Mouse (Mus musculus) mesoderm, embryonic 11.5 days (tissue): ENCODE data around the gene Gps2.
A peak's percentile ranks its signal among the peaks of the same experiment; 100 is the strongest.

Source experiments
- DNase-seq: peaks from one replicate; pipeline ENCODE4 v3.0.0-alpha.2; 2012; ENCODE audit warnings: low read depth, low spot score

The Gps2 gene

GRCm38 (mm10) chr11:69886907-69887635 lies 26.6 kb upstream of the Gps2 start:
- DNase-seq: no peak

GRCm38 (mm10) chr11:69891482-69891881 lies 22.2 kb upstream of the Gps2 start:
- DNase-seq: no peak

DNA sequence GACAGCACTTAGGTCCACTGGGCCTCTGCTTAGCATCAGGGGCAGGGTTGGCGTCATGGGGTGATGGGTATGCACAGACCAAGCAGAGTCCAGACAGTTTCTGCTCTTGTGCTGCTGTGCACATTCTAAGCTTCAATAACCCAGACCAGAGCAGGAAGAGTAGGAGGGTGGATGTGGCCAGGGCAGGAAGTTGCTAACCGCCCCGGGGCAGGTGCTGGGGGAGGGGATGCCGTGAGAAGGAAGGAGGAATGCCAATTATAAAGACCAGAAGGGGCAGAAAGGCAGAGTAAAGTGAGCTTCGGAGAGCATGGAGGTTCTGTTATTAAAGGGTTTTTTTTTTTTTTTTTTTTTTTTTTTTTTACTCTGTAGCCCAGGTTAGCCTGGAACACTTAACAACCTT lies 19.0 kb upstream of the Gps2 start:
- no peak for DNase-seq

DNA sequence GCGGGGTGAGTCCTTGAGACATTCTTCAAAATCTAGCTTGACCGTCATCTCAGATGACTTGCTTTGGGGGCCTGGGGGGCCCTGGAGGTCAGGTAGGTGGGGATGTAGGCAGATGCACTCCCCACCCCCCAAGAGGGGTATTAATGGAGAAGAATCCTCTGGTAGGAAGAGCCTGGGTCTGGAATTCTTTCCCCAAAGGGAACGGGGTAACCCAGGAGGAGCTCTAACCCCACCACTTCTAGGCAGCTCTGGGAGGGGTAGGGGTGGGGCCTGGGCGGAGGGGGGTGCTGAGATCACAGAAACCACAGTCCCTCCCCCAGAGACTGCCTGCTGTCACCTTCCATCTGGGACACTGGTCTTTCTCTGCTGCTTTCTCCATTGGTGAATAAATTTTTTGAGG lies 18.4 kb upstream of the Gps2 start, which contains the start of gene Acap1:
Gene Acap1 (minus strand): TSS at position 249 of the 400 bp plus-strand sequence.
- no peak for DNase-seq

DNA sequence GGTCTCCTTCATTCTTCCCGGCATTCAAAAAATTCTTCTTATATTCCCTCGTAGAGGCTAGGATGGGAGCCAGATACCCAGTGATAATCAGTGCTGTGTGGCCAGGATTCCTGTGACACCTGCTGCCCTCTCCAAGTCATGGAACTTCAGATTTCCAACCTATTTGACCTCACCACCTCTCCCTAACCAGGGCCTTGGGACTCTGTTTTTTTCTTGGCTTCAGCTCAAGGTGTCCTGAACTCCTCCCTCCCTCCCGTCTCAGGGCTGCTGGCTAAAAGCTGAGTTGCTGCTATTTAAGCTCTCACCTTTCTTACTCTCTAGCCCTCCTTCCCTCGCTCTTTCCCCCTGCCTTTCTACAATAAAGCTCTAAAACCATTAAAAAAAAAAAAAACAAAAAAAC lies 13.8 kb upstream of the Gps2 start:
- no peak for DNase-seq

DNA sequence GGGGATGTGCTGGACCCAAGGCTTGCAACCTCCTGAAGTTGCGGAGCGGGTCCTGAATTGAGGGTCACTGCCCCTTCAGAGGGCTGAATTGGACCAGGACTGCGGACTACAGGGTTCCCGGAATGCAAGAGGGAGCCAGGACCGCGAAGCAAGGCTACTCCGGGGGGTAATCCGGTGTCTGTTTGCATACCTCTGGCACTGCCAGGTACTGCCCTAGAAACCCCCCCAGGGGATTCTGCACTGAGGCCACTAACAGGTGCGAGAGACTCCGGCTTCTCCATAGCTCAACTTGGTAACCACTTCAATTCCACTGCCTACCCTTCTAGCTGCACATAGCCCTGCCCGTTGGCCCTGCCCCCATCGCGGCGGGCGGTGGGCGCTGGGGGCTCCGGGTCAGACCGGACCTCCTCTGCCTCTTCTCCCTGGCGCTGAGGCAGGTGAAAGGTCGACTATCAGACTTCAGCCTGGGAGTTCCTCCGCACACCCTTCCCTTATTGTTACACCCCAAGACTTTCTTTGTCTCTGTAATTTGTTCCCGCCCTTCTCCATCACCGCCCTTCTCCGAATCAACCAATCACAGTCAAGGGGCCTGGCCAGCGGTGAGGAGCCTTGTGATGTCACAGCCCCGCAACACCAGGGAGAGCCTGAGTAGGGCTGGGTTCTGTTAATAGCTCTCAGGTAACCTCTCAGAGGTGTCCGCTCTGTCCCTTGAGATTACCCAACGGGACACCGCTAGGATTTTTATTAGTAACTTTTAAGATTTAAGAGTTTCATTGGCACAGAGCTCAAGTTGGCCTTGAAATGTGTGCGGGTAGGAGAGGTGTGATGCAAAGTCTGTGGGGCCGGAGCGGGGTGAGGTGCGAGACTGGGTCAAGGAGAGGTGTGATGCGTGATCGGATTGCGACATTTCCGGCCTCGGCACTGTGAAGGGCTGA lies 12.9 kb upstream of the Gps2 start, which contains the start of the genes 2810408A11Rik and Neurl4:
Gene 2810408A11Rik (minus strand): TSS at position 517 of the 935 bp plus-strand sequence.
Gene Neurl4 (plus strand): TSS at position 602 of the 935 bp plus-strand sequence.
- DNase-seq: peak; percentile 97

GRCm38 (mm10) chr11:69901406-69901846 lies 12.3 kb upstream of the Gps2 start:
- DNase-seq: peak; percentile 99

- DNase-seq: no peak
These were observed 11.7 kb upstream of the Gps2 start for GRCm38 (mm10) chr11:69901993-69902392.

DNA sequence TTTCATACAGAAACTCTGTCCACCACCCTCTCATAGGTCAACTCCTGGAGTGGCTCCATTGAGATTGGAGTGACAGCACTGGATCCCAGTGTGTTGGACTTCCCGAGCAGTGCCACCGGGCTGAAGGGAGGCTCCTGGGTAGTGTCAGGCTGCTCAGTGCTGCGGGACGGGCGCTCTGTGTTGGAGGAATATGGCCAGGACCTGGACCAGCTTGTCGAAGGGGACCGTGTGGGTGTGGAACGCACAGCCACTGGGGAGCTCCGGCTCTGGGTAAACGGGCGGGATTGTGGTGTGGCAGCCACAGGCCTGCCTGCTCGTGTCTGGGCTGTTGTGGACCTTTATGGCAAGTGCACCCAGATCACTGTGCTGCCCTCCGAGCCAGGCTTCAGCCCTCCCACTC lies 10.7 kb upstream of the Gps2 start:
- no peak for DNase-seq

- no peak for DNase-seq
These were observed 9.4 kb upstream of the Gps2 start for GRCm38 (mm10) chr11:69904311-69904710.

DNA sequence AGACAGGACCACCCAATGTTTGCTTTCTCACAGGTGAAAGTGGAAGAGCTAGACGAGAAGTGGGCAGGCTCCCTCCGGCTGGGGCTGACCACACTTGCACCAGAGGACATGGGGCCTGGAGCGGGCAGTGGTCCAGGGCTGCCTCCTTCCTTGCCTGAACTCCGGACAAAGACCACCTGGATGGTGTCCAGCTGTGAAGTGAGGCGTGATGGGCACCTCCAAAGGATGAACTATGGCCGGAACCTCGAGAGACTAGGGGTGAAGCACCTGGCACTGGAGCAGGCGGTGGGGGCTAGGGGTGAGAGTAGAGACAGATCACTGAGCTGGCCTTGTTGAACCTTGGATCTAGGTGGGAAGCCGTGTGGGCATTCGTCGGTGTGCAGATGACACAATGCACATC lies 5.0 kb upstream of the Gps2 start:
- no peak for DNase-seq

- DNase-seq: no peak
These were observed 4.5 kb upstream of the Gps2 start for GRCm38 (mm10) chr11:69909174-69909573.

DNA sequence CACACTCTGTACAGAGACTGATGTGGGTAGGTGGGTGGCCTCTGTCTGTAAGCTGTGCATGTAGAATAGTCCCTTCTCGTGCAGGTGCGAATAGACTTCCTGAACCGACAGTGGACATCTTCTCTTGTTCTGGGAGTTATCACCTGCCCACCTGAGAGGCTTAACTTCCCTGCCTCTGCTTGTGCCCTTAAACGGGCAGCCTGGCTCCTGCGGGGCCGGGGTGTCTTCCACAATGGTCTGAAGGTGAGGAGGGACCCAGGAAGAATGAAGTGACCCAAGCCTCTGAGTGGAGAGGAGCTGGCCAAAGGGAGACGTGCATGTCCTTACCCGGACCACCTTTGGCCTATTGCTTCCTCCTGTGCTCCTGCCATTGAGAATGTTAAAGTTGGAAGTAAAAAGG lies 3.5 kb upstream of the Gps2 start:
- no peak for DNase-seq

GRCm38 (mm10) chr11:69910781-69911560 lies 2.7 kb upstream of the Gps2 start:
- no peak for DNase-seq

DNA sequence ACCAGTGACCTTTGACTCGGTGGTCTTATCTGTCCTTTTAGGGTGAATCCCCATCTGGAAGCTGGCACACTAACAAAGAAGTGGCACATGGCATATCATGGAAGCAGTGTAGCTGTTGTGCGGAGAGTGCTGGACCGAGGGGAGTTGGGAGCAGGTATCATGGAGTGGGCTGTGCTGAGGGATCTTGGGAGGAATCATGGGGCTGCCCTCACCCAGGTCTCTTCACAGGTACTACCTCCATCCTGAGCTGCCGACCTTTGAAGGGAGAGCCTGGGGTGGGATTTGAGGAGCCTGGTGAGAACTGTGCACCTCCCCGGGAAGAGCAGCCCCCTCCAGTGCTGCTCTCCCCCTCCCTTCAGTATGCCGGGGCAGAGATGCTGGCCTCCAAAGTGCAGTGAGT lies 2.0 kb upstream of the Gps2 start:
- DNase-seq: no peak

GRCm38 (mm10) chr11:69912716-69913530 lies 765 bp upstream of the Gps2 start:
- no peak for DNase-seq

GRCm38 (mm10) chr11:69914372-69914764 lies 680 bp downstream of the Gps2 start:
- DNase-seq: no peak

GRCm38 (mm10) chr11:69914917-69915430 lies 1.3 kb downstream of the Gps2 start:
- no peak for DNase-seq

DNA sequence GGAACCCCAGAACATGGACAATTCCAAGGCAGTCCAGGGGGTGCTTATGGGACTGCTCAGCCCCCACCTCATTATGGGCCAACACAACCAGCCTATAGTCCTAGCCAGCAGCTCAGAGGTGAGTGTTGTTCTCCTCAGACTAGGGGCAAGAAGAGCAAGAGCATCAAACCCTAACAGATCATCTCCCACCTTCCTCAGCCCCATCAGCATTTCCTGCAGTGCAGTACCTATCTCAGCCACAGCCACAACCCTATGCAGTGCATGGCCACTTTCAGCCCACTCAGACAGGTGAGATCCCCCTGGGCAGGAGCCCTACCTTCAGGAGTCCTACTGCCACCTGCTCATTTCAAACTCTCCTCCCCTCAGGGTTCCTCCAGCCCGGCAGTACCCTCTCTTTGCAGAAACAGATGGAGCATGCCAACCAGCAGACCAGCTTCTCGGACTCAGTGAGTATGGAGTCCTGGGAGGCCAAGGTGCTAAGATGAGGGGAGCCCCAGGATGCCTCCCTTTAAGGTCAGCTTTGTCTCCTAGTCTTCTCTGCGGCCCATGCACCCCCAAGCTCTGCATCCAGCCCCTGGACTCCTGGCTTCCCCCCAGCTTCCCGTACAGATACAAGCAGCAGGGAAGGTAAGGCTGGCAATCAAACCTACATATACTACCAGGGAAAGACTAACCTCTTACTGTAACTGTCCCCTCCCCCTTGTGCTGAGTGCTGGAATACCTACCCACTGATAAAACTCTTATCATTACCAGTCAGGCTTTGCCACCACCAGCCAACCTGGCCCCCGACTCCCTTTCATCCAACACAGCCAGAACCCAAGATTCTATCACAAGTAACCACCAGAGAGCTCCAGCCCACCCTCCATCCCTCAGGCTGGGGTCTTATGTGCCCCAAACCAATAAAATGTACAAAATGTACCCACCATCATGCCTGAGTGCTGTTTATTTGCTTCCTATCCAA lies 2.3 kb downstream of the Gps2 start:
- DNase-seq: no peak
